In genomic region chr9:58197781-58198701, GRCm38 (mm10) we compare ENCODE assay signal across 1 mouse cellular context.
TF ChIP-seq lines count a peak whose summit lies in the region.

No protein-coding gene starts in this region.

TF ChIP-seq in MEL, 35 proteins besides CTCF, POLR2A, EP300 and RAD21:
- TF ChIP-seq ZC3H11A (IDR thresholded peaks at IDR 0.05; ENCODE audit: low read depth, low read length) (0 out of 2 replicates have a peak, but pooled peaks have one; percentile 5), SMC3 (IDR thresholded peaks at IDR 0.05; ENCODE audit: low read depth, low read length) (peak; percentile 60), HCFC1 (IDR thresholded peaks at IDR 0.05; ENCODE audit: low read depth, low read length) (no peak), TBP (IDR thresholded peaks at IDR 0.05; ENCODE audit: low read depth, low read length) (no peak)
